Mouse (Mus musculus) colon, adult 2 months (tissue): Measurements from ENCODE around the gene Pus1. TPM values are rescaled to one million over a fixed set of nuclear protein-coding genes. Genes with fewer than 3 reads are reported as not detected.

ENCODE experiments used
- polyA plus RNA-seq: library from polyadenylated mRNA; depleted of rRNA; stranded (reverse); fragments of >200 nt; gene quantifications from 2 replicates; pipeline ENCODE4 v1.2.3, GENCODE M21; 2012; rRNA removed

The Pus1 gene
- 22.3 and 22.5 TPM in 2 replicates for polyA plus RNA-seq

DNA sequence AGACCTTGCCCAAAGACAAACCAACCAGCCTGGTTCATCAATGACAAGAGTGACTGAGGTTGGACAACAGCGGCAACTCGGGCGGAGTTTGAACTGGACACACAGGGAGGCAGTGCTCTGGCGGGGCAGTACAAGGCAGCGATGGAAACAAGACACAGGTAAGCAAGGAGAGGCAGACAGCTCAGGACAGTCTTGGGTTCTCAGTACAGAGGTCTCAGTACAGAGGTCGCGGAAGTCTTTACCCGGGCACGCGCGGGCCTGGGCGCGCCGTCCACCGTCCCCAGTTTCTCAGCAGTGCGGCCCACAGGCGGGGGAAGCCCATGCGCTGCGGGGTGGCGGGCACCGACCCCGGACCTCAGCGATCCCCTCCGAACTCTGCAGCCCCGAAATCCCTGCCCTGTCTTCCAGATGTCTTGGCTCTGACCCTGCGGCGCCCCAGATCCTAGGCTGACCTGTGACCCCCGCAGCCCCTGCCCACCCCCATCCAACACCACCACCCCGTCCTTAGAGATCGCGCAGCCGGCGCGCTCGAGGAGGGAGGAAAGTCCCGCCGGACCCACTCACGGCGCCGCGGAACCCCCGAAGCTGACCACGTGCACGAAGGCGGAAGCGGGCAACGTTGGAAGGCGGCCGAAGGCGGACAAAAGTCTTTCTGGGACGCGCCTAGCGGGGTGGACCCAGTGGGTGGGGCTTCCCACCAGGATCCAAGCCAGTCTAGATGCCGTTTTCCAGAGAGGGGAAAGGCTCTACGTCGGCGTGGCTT lies at the start of gene Pus1:
Gene Pus1, minus strand, starts transcription at position 662 of the 763 bp plus-strand sequence.

GRCm38 (mm10) chr5:110809667-110810325 lies 29.3 kb upstream of the Pus1 start, which contains the start of gene Ulk1:
Ulk1 (minus strand) TSS chr5:110810097.

DNA sequence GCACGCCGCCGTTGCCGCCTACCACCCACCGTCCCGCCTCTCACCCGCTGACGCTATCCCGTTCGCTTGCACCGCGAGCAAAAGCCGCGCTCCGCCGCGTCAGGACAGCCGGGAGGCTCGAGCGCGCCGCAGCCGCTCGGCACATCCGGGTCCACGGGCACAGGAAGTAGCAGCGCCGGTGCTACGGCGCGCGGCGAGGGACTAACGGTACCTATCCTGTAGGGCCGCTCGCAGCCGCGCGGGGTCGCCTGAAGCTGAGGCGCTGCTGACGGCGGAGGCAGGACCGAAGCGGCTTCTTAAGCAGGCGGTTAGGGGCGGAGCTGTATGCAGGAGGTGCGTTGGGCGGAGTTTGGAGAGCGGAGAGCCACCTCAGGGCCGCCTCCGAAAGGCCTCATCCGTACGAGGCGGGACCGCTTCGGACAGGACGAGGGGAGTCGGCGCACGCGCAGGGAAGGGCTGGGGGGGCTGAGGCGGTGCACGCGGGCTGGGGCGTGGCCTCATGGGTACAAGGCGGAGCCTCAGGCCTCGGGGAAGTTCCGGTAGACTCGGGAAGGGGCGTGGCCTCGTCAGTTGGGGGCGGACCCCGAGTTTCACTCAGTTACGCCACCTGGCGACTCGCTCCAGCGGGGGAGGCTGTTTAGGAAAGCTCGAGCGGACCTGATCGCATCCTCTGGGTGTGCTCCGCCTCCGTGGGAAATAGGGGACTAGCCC lies 9.9 kb downstream of the Pus1 start, which contains the start of gene Ep400:
Gene Ep400, minus strand, starts transcription at position 270 of the 711 bp plus-strand sequence.

Other genes with a start within 250 kb of the Pus1 start
- 0.35 TPM in 2 replicates for gene Galnt9, start 236.3 kb downstream of the Pus1 start, polyA plus RNA-seq
- 47.8 and 56.4 TPM in 2 replicates for gene Noc4l, start 127.2 kb downstream of the Pus1 start, polyA plus RNA-seq
- 9.7 and 12.4 TPM in 2 replicates for gene Ddx51, start 127.2 kb downstream of the Pus1 start, polyA plus RNA-seq
- gene Ep400, start 9.9 kb downstream of the Pus1 start, polyA plus RNA-seq, result 44.8 and 64.9 TPM in 2 replicates
- 41.9 and 43.3 TPM in 2 replicates for gene Ulk1, start 29.4 kb upstream of the Pus1 start, polyA plus RNA-seq
- gene Hscb, start 59.1 kb upstream of the Pus1 start, polyA plus RNA-seq, result 19.3 and 24.9 TPM in 2 replicates
- 7.1 and 9.2 TPM in 2 replicates for gene Chek2, start 59.3 kb upstream of the Pus1 start, polyA plus RNA-seq
- 3.1 and 4.3 TPM in 2 replicates for gene Ttc28, start 99.1 kb upstream of the Pus1 start, polyA plus RNA-seq